Mouse (Mus musculus): ENCODE results near the gene Gm28897.
"Not testable (repeated sequence)": the region's sequence is repeated elsewhere in the genome, so short reads cannot be mapped to it uniquely, and the experiment has no call there.

The Gm28897 gene

DNA sequence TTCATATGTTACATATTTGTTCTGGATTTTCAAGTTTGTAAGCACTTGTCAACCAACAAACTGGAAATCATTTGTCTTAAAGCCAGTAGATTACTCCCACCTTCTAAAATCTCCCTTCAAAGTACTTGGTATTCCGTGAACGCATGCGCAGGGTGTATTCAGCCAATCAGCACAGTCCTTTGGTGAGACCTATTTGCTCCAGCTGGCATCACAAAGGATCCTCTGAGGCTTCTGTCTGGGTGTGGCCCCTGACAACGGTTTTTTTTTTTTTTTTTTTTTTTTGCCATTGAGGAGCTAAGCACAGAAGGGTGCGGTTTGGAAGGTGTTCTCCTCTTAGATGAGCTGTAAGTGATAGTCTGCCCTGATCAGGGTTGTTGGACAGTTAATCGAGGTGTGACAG, at the start of gene Gm28897:
Gene Gm28897 (plus strand): TSS at position 301 of the 400 bp plus-strand sequence.
- DNase-seq: not testable (repeated sequence)

All from right cerebral cortex, postnatal 25 days (tissue).